Mouse (Mus musculus): ENCODE measurements around the gene Ogfod3.

GRCm38 (mm10) chr11:121192742-121193141 is 11.8 kb downstream of the Ogfod3 start:
- TF ChIP-seq CTCF (IDR thresholded peaks at IDR 0.05; ENCODE audit: borderline replicate concordance, extremely low read depth, insufficient read depth, insufficient read length): no peak
- TF ChIP-seq POLR2A (IDR thresholded peaks at IDR 0.05; ENCODE audit: borderline replicate concordance, extremely low read depth, insufficient read depth, insufficient read length, poor library complexity, severe bottlenecking): no peak
